Mouse (Mus musculus) urinary bladder, postnatal 14 days (tissue): Measurements from ENCODE around the gene Adora3.

Experiments
- DNase-seq: peaks from one replicate; pipeline ENCODE4 v3.0.0; 2021; ENCODE audit warnings: low spot score

Gene Adora3

DNA sequence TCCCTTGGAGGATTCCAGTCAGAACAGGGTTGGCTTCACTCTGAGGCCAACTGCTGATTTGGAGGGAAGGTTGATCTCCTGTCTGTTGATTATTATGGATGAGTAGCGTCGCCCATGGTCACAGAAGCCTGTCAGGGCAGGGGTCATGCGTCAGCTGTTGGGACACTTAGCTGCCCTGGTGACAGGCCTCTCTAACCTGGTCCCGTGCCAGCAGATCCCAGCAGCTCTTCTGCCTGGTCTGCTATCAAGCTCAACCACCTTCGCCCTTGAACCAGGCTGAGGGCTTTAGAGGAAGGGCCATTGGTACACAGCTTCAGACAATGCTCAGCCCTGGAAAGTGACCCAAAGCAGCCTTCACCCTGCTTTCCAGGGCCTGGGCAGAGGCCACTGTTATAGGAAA is 5.4 kb downstream of the Adora3 start:
- DNase-seq = no peak

DNA sequence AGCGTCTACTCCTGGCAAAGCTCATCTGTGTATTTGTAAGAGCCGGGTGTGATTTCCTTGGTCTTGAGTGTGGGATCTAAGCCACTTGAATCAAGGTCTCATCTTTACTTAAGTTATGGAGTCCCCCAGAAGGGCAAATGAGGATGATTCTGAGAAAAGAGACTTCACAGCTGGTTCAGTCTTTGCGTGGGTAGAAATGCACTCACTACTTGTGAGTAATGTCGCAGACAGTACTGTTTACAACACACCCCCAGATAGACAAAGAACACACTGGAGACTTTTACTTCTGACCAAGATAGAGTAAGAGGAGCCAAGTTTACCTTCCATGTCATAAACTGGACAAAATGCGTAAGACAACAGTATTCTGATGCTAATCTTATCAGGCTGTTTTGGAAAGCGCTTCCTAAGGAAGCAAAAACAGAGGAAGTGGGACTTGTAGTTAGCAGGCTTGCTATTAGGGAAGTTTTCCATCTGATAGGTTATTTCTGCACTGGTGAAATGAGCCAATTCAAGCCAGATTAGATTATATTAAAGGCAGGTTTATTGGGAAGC is 6.7 kb downstream of the Adora3 start:
- DNase-seq = no peak

- DNase-seq = no peak
Measured at GRCm38 (mm10) chr3:105877919-105878318, 7.3 kb downstream of the Adora3 start.

DNA sequence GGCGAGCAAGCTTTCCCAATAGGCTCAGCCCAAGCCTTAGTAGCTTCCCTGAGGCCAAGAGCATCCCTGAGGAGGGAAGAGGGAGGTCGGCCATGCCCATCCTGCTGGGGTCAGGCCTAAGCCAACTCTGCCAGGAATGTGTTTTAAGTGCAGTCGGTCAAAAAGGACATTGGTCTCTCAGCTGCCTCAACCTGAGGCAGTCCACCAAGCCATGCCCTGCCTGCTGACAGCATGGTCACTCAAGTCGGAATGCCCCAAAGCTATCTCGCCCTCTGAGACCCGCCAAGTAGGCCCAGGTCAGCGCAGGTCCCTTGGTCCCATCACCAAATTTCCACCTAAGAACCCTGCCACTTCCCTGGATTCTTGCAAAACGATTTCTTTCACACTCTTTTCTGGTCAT is 8.1 kb downstream of the Adora3 start:
- DNase-seq = no peak

DNA sequence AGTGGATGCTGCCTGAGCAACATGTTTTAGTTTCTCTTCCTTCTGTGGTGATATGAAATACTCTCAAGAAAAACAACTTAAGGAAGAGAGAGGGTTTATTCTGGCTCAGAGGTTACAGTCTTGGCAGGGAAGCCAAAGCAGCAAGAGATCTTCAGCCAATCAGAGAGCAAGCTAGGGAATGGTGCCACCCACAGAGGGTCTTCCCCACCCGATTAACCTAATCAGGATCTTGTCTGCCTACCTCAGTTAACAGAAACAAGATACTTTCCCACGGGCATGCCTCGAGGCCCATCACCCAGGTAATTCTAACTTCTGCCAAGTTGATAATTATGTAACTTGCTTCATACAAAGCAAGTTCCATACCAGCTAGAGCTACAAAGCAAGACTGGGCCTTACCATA is 9.8 kb downstream of the Adora3 start:
- no peak for DNase-seq

- DNase-seq = no peak
Measured at GRCm38 (mm10) chr3:105882105-105882504, 11.4 kb downstream of the Adora3 start.

GRCm38 (mm10) chr3:105883111-105883510 is 12.5 kb downstream of the Adora3 start:
- DNase-seq = no peak

GRCm38 (mm10) chr3:105888961-105889360 is 18.3 kb downstream of the Adora3 start:
- no peak for DNase-seq

- DNase-seq = no peak
Measured at GRCm38 (mm10) chr3:105890220-105890619, 19.6 kb downstream of the Adora3 start.

DNA sequence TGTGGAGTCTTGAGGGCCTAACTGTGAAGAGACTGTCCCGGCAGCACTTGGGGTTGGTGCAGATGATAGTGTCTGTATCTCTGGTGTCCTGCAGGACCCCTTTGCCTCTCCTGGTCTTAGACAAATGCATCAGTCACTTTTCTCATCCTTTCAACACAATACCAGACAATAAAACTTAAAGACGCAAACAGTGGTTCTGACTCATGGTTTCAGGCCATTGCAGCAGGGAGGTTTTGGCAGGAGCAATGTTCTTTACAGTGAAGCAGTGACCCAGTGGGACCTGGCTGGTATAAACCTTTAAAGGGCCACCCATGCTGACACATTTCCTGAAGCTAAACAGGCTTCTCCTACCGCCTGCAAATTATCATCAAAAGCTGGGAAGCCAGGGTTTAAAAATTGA is 20.5 kb downstream of the Adora3 start:
- DNase-seq = no peak

- DNase-seq = no peak
Measured at GRCm38 (mm10) chr3:105891760-105892571, 21.3 kb downstream of the Adora3 start.

DNA sequence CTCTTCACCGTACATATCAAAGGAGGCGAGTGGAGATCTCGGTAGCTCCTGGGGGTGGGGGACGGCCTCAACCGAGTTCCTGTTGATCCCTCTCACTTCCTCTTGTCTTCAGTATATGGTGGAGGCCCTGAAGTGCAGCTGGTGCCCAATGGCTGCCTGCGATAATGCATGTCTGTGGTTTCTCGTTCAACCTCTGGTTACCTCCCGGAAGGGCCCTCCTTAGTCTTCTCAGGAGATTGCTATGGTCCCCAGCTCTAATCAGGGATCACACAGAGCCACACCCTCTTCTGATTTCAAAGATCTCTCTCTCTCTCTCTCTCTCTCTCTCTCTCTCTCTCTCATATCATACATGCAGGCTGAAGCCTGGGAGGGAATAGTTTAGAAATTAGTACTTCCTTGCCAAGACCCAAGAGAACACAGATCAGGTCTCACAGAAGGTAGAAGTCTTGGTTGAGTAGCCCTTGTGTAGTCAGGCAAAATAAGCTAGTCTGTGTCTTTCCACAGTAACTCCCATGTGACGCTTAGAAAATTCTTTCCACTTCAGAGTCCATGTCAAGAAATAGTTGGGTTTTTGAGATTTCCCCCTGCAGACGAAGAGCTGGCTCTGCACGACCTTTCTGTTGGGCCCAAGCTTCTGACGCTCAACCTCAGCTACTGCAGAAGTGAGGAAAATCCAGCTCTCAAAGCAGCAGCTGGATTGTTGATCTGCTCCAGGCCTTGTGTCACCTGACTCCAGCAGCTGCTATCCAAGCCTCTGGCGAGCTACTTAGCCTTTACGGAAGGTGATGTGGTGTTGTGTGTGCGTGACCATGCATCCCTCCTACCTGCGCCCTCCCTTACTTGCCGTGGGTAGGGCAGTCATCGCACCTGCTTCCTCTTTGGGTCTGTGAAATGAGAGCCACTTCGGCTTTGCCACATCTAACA is 22.2 kb downstream of the Adora3 start:
- DNase-seq = no peak

GRCm38 (mm10) chr3:105893941-105894391 is 23.3 kb downstream of the Adora3 start:
- peak; percentile 46 for DNase-seq

DNA sequence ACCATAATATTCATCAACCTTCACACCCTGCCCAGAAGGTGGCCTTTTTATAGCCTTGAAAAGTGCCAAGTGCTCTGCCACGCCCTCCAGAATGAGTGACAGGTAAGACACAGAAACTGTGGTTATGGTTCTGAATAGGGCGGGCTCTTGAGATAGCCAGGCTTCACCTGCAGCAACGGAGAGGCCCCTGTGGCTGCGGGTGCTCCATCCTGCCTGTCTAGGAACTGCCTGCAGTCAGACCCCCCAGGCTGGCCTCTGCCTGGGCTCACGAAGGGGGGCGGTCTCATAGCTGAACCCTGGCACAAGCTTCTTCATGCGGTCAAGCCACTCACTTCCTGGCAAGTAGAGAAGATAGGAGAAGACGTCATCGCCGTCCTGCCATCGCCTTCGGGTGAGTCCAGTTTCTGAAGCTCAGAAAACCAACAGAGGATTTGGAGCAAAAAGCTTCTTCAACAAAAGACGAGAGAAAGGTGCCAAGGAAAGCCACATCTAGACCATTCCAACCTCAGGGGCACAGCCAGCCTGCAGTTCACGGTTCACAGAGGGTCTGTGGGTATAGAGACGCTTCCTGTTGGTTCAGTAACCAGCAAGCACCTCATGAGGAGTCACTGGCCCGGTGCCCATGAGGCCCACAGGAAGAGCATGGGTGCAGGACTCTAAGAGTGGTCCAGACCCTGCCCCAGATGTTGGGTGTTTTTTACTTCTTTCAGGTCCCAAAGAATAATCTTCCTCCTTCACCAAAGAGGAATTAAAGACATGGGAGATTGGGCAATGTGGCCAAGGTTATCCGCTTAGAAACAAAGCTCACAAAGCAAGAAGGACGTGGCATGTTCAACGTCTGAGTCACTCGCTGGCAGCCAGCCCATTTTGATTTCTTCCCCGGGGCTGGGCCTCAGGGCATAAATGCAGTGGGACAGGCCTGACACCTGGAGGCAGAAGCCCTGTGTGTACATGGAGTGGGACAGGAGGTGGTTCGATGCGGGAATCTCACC is 24.2 kb downstream of the Adora3 start:
- peak; percentile 97 for DNase-seq

GRCm38 (mm10) chr3:105896811-105897210 is 26.2 kb downstream of the Adora3 start:
- DNase-seq = no peak

- DNase-seq = peak; percentile 51
Measured at GRCm38 (mm10) chr3:105898325-105898724, 27.7 kb downstream of the Adora3 start.

DNA sequence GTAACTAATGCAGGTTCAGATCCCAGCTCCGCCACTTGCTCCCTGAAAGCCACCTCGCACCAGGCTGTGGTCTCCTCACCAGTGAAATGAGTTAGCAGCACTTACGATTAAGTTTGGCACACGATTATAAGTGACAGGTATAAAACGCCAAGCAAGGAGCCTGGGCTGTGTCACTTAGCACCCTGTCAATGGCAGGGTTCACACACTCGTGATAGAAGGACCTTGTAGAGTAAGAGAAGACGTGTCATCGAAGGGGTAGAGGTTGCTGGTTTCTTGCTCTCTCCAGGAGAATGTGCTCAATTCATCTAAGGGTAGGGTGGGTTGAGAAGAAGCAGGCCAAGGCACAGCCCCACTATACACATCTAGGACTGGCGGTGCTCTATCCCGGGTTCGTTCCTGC is 28.2 kb downstream of the Adora3 start:
- no peak for DNase-seq

DNA sequence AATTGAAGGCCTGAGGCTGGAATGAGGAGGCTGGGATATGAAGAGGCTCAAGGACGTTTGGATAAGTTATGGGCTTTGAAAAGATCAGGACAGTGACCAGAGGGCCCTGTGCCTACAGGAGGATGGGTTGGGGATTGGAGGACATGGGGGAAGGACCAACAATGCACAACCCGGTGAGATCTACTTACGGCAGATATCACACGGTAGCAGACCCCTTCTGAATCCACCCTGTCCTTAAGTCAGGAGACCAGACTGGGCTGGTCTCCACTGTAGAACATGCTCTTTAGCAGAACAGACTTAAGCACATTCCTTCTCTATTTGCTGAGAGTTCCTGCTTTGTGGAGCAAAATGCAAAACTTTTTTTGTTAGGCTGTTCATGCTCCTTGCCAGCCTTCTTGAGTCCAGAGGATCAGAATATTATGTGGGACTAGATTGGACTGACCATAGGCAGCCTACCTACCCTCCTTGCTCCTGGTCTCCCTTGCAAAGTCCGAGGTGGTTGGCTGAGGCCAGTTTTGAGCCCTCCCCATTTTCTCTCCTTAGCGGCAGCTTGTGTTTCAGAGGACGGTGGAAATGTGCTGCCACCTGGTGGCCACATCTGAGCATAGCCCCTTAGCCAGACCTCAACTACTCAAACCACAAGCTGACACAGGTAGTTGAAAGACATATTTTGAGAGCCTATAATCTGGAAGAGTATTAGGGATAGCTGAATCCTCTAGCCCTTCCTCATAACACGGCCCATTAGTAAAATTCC is 28.9 kb downstream of the Adora3 start:
- peak; percentile 80 for DNase-seq

DNA sequence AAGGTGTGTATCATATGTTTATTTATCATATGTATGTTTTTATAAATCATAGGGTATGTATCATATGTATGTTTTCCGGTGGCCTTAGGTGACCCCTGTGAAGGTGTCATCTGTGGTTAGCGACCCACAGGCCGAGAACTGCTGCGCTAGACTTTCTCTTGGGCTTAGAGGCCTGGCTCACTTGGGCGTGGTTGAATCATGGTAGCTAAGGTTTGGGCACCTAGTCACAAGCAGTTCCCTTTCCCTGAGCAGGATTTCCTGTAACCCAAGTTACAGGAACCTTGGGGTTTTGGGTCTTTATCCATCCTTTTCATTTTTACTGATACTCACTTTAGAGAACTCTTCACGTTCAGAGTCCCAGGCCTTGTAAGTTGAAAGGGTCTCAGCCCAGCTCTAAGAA is 29.6 kb downstream of the Adora3 start:
- DNase-seq = no peak

DNA sequence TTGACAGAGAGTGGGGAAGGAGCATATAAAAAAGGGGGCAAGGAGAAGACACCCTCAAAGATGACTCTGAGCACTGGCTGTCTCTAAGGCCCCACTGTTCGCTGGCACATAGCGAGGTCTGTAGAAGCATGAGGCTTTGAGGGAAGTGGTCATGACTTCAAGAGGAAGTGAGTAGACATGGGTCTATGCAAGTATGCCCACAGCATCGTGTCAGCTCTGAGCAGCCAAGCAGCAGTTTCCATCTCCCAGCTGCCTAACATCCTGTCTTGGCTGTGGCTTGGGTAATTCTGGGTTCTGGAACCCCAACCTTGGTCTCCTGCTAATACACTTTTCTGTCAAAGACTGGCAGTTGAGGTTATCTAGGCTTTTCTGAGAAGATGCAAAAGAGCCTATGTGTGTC is 30.1 kb downstream of the Adora3 start:
- DNase-seq = no peak

GRCm38 (mm10) chr3:105901468-105901867 is 30.8 kb downstream of the Adora3 start:
- no peak for DNase-seq
